In the genomic region with DNA sequence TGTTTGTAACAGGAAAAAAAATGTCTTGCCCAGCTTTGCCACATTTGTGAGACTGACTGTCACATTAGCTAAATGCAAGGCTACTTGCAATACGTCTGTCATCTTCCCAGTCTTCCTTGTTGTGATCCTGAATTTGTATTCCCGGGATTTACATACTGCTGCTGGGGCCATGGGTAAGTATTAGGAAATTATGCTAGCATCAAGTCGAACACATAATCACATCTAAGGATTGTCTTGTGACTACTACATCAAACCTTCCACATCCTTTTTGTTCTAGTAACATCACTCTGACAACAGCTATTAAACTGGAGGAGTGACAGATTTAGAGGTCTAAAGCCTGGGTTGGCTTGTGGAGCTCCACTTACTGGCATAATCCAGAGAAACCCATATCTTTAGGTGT, we compare ENCODE assay signal across 23 mouse cellular contexts.
DNase-seq lines count a peak whose midpoint lies in the region; ATAC-seq and TF ChIP-seq lines count a peak whose summit lies in the region.
"Had no signal": no experiment of that assay in that cellular context is flagged by ENCODE, and none has a peak within 500 bp of the region (broad histone marks: within the 10 kb centered on the region; RNA-seq: fewer than 3 reads in every experiment).

No protein-coding gene starts in this region.

- no peaks in the 10 kb centered on the region for H3K4me1 ChIP-seq in forebrain, embryonic 13.5 days
- H3K4me1 ChIP-seq in forebrain, embryonic 10.5 days = no peaks in the 10 kb centered on the region
- no peaks in the 10 kb centered on the region for H3K4me1 ChIP-seq in forebrain, embryonic 14.5 days (ENCODE audit: control insufficient read depth, insufficient read depth, low read length)
- no peaks in the 10 kb centered on the region for H3K4me1 ChIP-seq in forebrain, embryonic 11.5 days (replicated peaks; ENCODE audit: control insufficient read depth, insufficient read depth, low read length)
- H3K4me1 ChIP-seq in forebrain, embryonic 16.5 days (replicated peaks; ENCODE audit: control insufficient read depth, insufficient read depth, low read length) = no peaks in the 10 kb centered on the region
- H3K4me1 ChIP-seq in forebrain, embryonic 12.5 days = no peaks in the 10 kb centered on the region

- DNase-seq in forebrain, embryonic 10.5 days (ENCODE audit: extremely low spot score, low spot score) = no peak
- peak; percentile 19 for DNase-seq in forebrain, embryonic 14.5 days (ENCODE audit: low spot score)
- no peak for DNase-seq in forebrain, embryonic 11.5 days (ENCODE audit: low spot score)
- peak; percentile 44 for DNase-seq in brain, embryonic 14.5 days (ENCODE audit: low read depth)
- DNase-seq in spleen, postnatal 10 days (ENCODE audit: low spot score in 2 of 2) = no peak
- DNase-seq: adrenal gland, adult 2 months; adrenal gland, adult 8-10 months; adrenal gland, postnatal 10 days; adrenal gland, postnatal 14 days; adrenal gland, postnatal 25 days; adrenal gland, postnatal 36 days; B cell, adult 2 months; cerebellum, adult 11 months; cerebellum, adult 11-12 months; cerebellum, adult 18-20 months had no signal

- no peaks in the 10 kb centered on the region for H3K36me3 ChIP-seq in forebrain, embryonic 13.5 days (ENCODE audit: poor library complexity, severe bottlenecking)
- H3K36me3 ChIP-seq in forebrain, embryonic 10.5 days (replicated peaks) = no peaks in the 10 kb centered on the region
- no peaks in the 10 kb centered on the region for H3K36me3 ChIP-seq in forebrain, embryonic 14.5 days (ENCODE audit: control insufficient read depth, insufficient read depth, low read length)
- no peaks in the 10 kb centered on the region for H3K36me3 ChIP-seq in forebrain, embryonic 11.5 days (ENCODE audit: control insufficient read depth, insufficient read depth, low read length)
- no peaks in the 10 kb centered on the region for H3K36me3 ChIP-seq in forebrain, embryonic 16.5 days (ENCODE audit: control insufficient read depth, insufficient read depth)
- H3K36me3 ChIP-seq in forebrain, embryonic 12.5 days (replicated peaks) = no peaks in the 10 kb centered on the region
- H3K36me3 ChIP-seq: G1E had no signal

- no peaks in the 10 kb centered on the region for H3K9me3 ChIP-seq in forebrain, embryonic 13.5 days (replicated peaks)
- H3K9me3 ChIP-seq in forebrain, embryonic 10.5 days = no peaks in the 10 kb centered on the region
- no peaks in the 10 kb centered on the region for H3K9me3 ChIP-seq in forebrain, embryonic 14.5 days (replicated peaks; ENCODE audit: control insufficient read depth, low read length)
- no peaks in the 10 kb centered on the region for H3K9me3 ChIP-seq in forebrain, embryonic 11.5 days (ENCODE audit: control insufficient read depth, low read length)
- no peaks in the 10 kb centered on the region for H3K9me3 ChIP-seq in forebrain, embryonic 16.5 days (ENCODE audit: control insufficient read depth, low read length)
- no peaks in the 10 kb centered on the region for H3K9me3 ChIP-seq in forebrain, embryonic 12.5 days
- H3K9me3 ChIP-seq: G1E had no signal

- H3K4me3 ChIP-seq in forebrain, embryonic 13.5 days = no peak overlapping the region
- no peak overlapping the region for H3K4me3 ChIP-seq in forebrain, embryonic 10.5 days
- no peak overlapping the region for H3K4me3 ChIP-seq in forebrain, embryonic 14.5 days (ENCODE audit: low read depth, low read length)
- H3K4me3 ChIP-seq in forebrain, embryonic 11.5 days (ENCODE audit: low read depth, low read length) = no peak overlapping the region
- H3K4me3 ChIP-seq in forebrain, embryonic 16.5 days (replicated peaks; ENCODE audit: low read length) = no peak overlapping the region
- no peak overlapping the region for H3K4me3 ChIP-seq in forebrain, embryonic 12.5 days (replicated peaks)

- H3K4me2 ChIP-seq in forebrain, embryonic 13.5 days = no peak overlapping the region
- H3K4me2 ChIP-seq in forebrain, embryonic 14.5 days (ENCODE audit: low read length) = no peak overlapping the region
- H3K4me2 ChIP-seq in forebrain, embryonic 11.5 days (ENCODE audit: low read depth, low read length, severe bottlenecking) = no peak overlapping the region
- no peak overlapping the region for H3K4me2 ChIP-seq in forebrain, embryonic 16.5 days (ENCODE audit: low read length)
- no peak overlapping the region for H3K4me2 ChIP-seq in forebrain, embryonic 12.5 days

- TF ChIP-seq CTCF in brain, embryonic 14.5 days (IDR thresholded peaks at IDR 0.05; ENCODE audit: borderline replicate concordance, extremely low read depth, insufficient read depth, insufficient read length) = no peak

- no peak for TF ChIP-seq POLR2A in brain, embryonic 14.5 days (IDR thresholded peaks at IDR 0.05; ENCODE audit: borderline replicate concordance, extremely low read depth, insufficient read depth, insufficient read length, poor library complexity, severe bottlenecking)

- 75% methylated on average over 3 of the region's 3 CpGs for WGBS in forebrain, embryonic 13.5 days
- 84% methylated on average over 3 of the region's 3 CpGs for WGBS in forebrain, embryonic 10.5 days
- WGBS in forebrain, embryonic 14.5 days = 77% methylated on average over 3 of the region's 3 CpGs
- WGBS in forebrain, embryonic 11.5 days = 70% methylated on average over 3 of the region's 3 CpGs
- 60% methylated on average over 3 of the region's 3 CpGs for WGBS in forebrain, embryonic 16.5 days
- WGBS in forebrain, embryonic 12.5 days = 78% methylated on average over 3 of the region's 3 CpGs

- no peak overlapping the region for H3K9ac ChIP-seq in forebrain, embryonic 13.5 days
- H3K9ac ChIP-seq in forebrain, embryonic 14.5 days (ENCODE audit: low read length) = no peak overlapping the region
- no peak overlapping the region for H3K9ac ChIP-seq in forebrain, embryonic 11.5 days (ENCODE audit: low read length)
- H3K9ac ChIP-seq in forebrain, embryonic 16.5 days (replicated peaks; ENCODE audit: low read depth, low read length) = no peak overlapping the region
- no peak overlapping the region for H3K9ac ChIP-seq in forebrain, embryonic 12.5 days

- H3K27ac ChIP-seq in forebrain, embryonic 13.5 days = no peak overlapping the region
- H3K27ac ChIP-seq in forebrain, embryonic 10.5 days = no peak overlapping the region
- no peak overlapping the region for H3K27ac ChIP-seq in forebrain, embryonic 14.5 days (ENCODE audit: low read depth, low read length)
- no peak overlapping the region for H3K27ac ChIP-seq in forebrain, embryonic 11.5 days (ENCODE audit: low read depth, low read length)
- H3K27ac ChIP-seq in forebrain, embryonic 16.5 days (ENCODE audit: low read length) = no peak overlapping the region
- no peak overlapping the region for H3K27ac ChIP-seq in forebrain, embryonic 12.5 days

- H3K27me3 ChIP-seq in forebrain, embryonic 13.5 days = no peaks in the 10 kb centered on the region
- no peaks in the 10 kb centered on the region for H3K27me3 ChIP-seq in forebrain, embryonic 10.5 days (ENCODE audit: poor library complexity, severe bottlenecking)
- H3K27me3 ChIP-seq in forebrain, embryonic 14.5 days (replicated peaks; ENCODE audit: control insufficient read depth, insufficient read depth, low read length) = no peaks in the 10 kb centered on the region
- H3K27me3 ChIP-seq in forebrain, embryonic 11.5 days (ENCODE audit: control insufficient read depth, insufficient read depth, low read length) = no peaks in the 10 kb centered on the region
- H3K27me3 ChIP-seq in forebrain, embryonic 16.5 days (replicated peaks; ENCODE audit: control insufficient read depth, insufficient read depth, low read length) = no peaks in the 10 kb centered on the region
- no peaks in the 10 kb centered on the region for H3K27me3 ChIP-seq in forebrain, embryonic 12.5 days
- H3K27me3 ChIP-seq: CH12.LX, Patski had no signal

- 0 out of 2 replicates have a peak, but pooled peaks have one; percentile 53 for ATAC-seq in forebrain, embryonic 13.5 days
- ATAC-seq in forebrain, embryonic 14.5 days = peak; percentile 52; the same call in 1 of the 2 replicates
- no peak for ATAC-seq in forebrain, embryonic 11.5 days (replicated peaks; ENCODE audit: low FRiP score)
- ATAC-seq in forebrain, embryonic 16.5 days = peak; percentile 63; the same call in 1 of the 2 replicates
- no peak for ATAC-seq in forebrain, embryonic 12.5 days (ENCODE audit: low FRiP score)
- ATAC-seq: activated CD4-positive, CD25-positive, alpha-beta regulatory T cell, adult 4 months; CD4-positive, CD25-positive, alpha-beta regulatory T cell, adult 4 months; Patski had no signal

Comparison
In these comparisons a context has a peak if more than half of its experiments do, and no peak if none do; other contexts are left out.
1. ATAC-seq: peak in forebrain, embryonic 13.5 days (single experiment), forebrain, embryonic 14.5 days (single experiment) and forebrain, embryonic 16.5 days (single experiment); none in forebrain, embryonic 11.5 days (single experiment) and forebrain, embryonic 12.5 days (single experiment).
2. DNase-seq: peak in forebrain, embryonic 14.5 days (single experiment) and brain, embryonic 14.5 days (single experiment); none in forebrain, embryonic 10.5 days (single experiment), forebrain, embryonic 11.5 days (single experiment) and spleen, postnatal 10 days (0 of 2).